Mouse (Mus musculus) heart, postnatal 0 days (tissue): ENCODE data around the gene Cacna2d2.

Source experiments
- CTCF ChIP-seq: IDR thresholded peaks from 2 replicates; pipeline ENCODE4 v1.5.1; 2016; ENCODE audit warnings: antibody characterized with exemption, control low read depth, low read depth
- EP300 ChIP-seq: IDR thresholded peaks from 2 replicates; pipeline ENCODE4 v1.6.1; 2016; ENCODE audit warnings: antibody characterized with exemption, low read depth

DNA sequence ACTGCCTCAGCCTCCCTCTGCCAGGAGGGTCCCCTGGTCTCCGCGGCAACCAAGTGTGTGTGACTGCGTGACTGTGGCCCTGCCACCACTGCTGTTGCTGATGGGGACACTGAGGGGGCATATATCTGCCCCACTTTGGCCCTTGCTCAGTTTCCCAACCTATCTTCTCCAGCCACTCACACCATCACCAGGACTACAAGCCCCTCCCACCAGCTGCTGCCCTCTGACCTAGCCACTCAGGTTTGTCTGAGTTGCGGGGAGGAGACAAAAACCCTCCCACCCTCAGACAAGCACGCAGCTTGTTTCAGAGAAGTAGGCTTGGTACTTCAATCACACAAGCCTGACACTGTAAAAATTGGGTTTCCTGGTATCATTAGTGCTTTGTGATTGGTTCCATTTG is 24.0 kb upstream of the Cacna2d2 start:
- TF ChIP-seq CTCF (no peak), EP300 (no peak)
